Mouse (Mus musculus) adrenal gland, adult 2 months (tissue): ENCODE results near the gene Ttc6. TPM values are rescaled to one million over a fixed set of nuclear protein-coding genes. Genes with fewer than 3 reads are reported as not detected.

Experiments
- DNase-seq: peaks from one replicate; pipeline ENCODE4 v3.0.0; 2021
- polyA plus RNA-seq: library from polyadenylated mRNA; depleted of rRNA; stranded (reverse); fragments of >200 nt; gene quantifications from 2 replicates; pipeline ENCODE4 v1.2.3, GENCODE M21; 2012
- total RNA-seq, 2 experiments: library from RNA; stranded (reverse); gene quantifications; 2 replicates each; pipeline ENCODE4 v1.2.3; 2021

Ttc6 gene
- total and polyA plus RNA-seq, 3 experiments, result not detected

GRCm38 (mm10) chr12:57545371-57546241 lies 18.3 kb upstream of the Ttc6 start:
- peak; percentile 38 for DNase-seq

GRCm38 (mm10) chr12:57546415-57547201 lies 17.3 kb upstream of the Ttc6 start, which contains the start of gene Foxa1:
Foxa1 (minus strand) TSS chr12:57546916.
- peak; percentile 18 for DNase-seq

- DNase-seq, result no peak
These were observed 16.0 kb upstream of the Ttc6 start for GRCm38 (mm10) chr12:57547890-57548289.

GRCm38 (mm10) chr12:57548352-57548980 lies 15.4 kb upstream of the Ttc6 start:
- no peak for DNase-seq

- no peak for DNase-seq
These were observed 14.8 kb upstream of the Ttc6 start for GRCm38 (mm10) chr12:57548981-57549666.

- no peak for DNase-seq
These were observed 14.2 kb upstream of the Ttc6 start for GRCm38 (mm10) chr12:57549667-57550160.

GRCm38 (mm10) chr12:57550181-57550808 lies 13.6 kb upstream of the Ttc6 start:
- DNase-seq, result no peak

- no peak for DNase-seq
These were observed 13.0 kb upstream of the Ttc6 start for GRCm38 (mm10) chr12:57550881-57551280.

- no peak for DNase-seq
These were observed 11.6 kb upstream of the Ttc6 start for GRCm38 (mm10) chr12:57552286-57552685.

GRCm38 (mm10) chr12:57554091-57554490 lies 9.8 kb upstream of the Ttc6 start:
- no peak for DNase-seq

- no peak for DNase-seq
These were observed 7.9 kb downstream of the Ttc6 start for GRCm38 (mm10) chr12:57571773-57572172.

GRCm38 (mm10) chr12:57572415-57572814 lies 8.5 kb downstream of the Ttc6 start:
- no peak for DNase-seq

GRCm38 (mm10) chr12:57575931-57576628 lies 12.2 kb downstream of the Ttc6 start:
- peak; percentile 9 for DNase-seq

- no peak for DNase-seq
These were observed 43.7 kb downstream of the Ttc6 start for GRCm38 (mm10) chr12:57607624-57608023.

- no peak for DNase-seq
These were observed 51.2 kb downstream of the Ttc6 start for GRCm38 (mm10) chr12:57615137-57615536.

- no peak for DNase-seq
These were observed 58.1 kb downstream of the Ttc6 start for GRCm38 (mm10) chr12:57622030-57622429.

- no peak for DNase-seq
These were observed 59.4 kb downstream of the Ttc6 start for GRCm38 (mm10) chr12:57623264-57623663.

- DNase-seq, result no peak
These were observed 60.2 kb downstream of the Ttc6 start for GRCm38 (mm10) chr12:57624011-57624608.

GRCm38 (mm10) chr12:57650011-57650410 lies 86.1 kb downstream of the Ttc6 start:
- DNase-seq, result peak; percentile 8

- no peak for DNase-seq
These were observed 86.8 kb downstream of the Ttc6 start for GRCm38 (mm10) chr12:57650677-57651076.
